Mouse (Mus musculus) T-helper 1 cell (primary cell): ENCODE measurements at regions not wholly inside any gene's neighbourhood (a gene's known extent, or its start where the extent isn't known, plus 50 kb on each side); places are given as distances from the start of the nearest gene placed in this dataset.

ENCODE experiments used
- in situ Hi-C: fragments of 300-600 bp; cut with MboI, MseI; formaldehyde crosslinking; loops from one replicate; pipeline ENCODE4 v1.15.1; 2025; ENCODE audit warnings: high pct_unique_total_duplicates

DNA sequence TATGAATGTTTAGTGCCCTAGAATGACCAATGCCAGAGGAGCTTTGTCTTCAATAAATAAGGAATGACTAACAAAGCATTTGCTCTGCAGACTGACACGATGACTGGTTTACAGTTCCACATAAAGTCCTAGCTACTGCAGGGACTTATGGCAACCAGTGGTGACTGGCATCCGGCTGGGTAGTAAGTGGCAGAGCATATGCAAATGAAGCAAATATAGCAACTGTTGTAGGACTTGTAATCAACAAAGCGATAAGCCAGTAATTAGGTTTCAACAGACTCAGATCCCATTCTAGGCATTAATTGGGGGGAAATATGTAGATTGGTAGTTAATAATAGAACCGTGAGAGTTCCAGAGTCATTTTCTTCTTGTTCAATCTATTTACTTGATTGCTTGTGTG is 379.2 kb upstream of the Sptlc3 start:
- in situ Hi-C loops: no loop called here

DNA sequence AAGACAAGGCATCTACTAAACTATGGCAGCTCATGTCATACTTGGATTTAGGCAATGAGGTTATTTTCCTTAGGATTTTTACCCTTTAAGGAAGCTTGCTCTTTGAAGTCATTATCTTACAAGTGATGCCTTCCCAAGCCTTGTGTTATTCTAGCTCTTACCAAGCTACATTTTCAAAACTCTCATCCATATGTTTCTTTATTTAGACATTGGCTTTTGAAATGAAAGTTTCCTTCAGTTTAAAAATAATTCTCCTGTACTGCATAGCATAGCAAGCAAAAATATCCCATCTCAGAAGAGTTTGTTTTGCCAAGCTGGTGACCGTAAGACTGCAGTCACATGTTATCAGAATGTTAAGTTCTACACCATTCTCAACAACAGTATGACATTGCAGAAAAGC is 372.8 kb upstream of the Sptlc3 start:
- in situ Hi-C loops: no loop called here

DNA sequence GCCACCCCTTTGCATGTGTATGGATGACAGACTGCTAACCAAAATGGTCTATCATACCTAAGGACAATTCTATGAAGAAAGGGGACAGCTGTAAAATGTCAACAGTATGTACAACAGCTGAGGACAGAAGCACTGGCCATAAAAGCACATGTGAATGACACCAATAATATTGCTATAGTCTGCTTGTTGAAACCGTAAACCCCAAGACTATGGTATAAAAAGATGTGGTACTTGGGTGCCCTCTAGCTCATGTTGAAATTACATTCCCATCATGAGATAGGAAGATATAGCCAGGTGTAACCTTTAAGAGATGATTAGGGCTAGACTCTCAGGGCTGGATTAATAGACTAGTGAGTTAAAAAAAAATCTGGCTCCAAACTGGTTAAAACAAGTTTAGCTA is 361.6 kb upstream of the Sptlc3 start:
- in situ Hi-C loops: no loop called here

DNA sequence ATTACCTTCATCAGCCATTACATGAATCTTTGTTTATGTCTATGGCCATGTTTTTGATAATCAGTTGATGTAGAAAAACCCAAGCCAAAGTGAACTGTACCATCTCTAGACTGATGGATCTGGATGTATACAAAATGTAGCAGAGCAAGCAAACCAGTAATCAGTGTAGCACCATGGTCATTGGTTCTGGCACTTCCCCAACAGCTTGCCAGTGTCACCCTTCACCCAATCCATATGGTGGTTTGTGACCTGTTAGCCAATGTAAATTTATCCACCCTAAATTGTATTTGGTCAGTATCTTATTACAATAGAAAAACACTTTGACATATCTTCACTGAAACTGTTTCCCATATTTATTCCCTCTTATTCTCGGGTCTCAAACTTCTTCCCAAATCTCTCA is 346.7 kb upstream of the Sptlc3 start:
- in situ Hi-C loops: no loop called here

DNA sequence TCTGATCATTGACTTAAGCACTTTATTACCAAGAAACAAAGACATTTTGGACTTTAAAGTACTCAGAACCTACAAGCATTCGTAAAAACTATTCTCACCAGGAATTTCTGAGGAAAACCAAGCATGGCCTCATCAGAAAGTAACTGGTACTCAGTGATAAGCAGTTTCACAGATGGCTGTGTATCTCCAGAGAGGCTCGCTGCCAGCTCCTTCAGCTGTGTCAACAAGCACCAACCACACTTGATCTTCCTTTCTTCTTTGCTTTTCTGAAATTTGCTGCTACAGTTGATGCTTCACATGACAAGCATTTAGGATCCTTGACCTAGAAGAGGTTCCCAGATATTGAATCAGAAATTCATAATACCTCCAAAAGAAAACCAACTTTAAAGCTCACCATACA is 314.1 kb upstream of the Sptlc3 start:
- in situ Hi-C loops: no loop called here

DNA sequence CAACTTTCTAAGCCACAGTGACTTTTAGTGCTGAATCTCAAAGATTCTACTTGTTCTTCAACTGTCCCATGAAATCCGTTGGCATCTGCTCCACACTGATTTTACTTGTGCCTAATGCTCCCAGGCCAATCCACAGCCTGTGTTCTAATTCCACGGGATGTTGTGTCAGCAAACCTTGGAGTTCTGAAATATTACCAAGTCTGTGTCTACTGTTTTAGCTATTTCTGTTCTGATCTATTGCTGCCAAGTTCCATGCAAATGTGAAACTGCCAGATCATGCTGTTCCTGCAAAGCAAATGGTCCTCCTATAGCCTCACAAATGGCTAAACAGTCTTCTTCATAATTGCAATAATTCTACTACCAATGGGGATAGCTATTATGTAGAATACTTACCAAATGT is 295.4 kb upstream of the Sptlc3 start:
- in situ Hi-C loops: no loop called here

DNA sequence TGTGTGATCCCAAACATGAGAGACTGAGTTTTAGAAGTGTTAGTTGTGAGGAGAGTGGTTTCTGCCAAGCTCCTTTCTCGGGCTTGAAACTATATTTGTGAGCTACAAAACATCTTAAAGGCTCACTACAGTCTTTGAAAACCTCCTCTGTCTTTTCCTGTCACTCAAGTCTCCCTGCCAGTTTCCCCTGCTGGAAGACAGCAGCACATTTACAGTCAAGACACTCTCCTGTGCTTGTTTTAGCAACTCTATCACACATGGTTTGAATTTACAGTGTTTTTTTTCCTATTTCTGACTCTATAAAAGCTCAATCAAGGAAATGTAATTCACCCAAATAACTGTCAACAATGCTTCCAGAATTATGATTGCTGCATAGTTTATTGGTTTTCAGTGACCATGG is 286.1 kb upstream of the Sptlc3 start:
- in situ Hi-C loops: no loop called here

DNA sequence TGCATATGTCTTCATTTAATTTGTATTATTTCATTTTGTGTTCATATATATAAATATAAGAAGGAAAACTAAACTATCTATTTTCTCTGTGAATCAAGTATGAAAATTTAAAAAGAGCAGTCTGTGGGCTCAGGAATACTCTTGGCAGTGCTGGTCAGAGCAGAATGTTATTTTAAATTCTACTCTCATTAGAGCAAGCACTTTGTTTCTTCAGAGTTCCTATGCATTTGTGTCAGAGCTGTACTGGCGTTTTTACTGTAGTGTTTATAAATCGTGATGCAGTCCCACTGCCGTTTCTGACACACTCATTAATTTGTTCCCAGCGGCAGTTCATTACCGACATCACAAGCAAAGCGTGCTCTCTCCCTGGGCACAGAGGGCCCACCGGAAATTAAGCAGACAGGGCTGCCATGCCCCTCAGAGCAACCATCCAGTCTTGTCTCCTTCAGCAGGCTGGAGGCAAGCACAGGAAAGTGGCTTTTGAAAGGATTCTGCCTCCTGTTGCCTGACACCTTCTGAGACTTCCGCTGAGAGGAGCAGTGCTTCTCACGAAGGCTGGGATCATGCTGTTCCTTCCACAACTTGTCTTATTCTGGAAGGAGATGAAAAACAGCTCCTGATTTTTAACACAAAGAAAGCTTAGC is 272.8 kb upstream of the Sptlc3 start:
- in situ Hi-C loops: no loop called here

DNA sequence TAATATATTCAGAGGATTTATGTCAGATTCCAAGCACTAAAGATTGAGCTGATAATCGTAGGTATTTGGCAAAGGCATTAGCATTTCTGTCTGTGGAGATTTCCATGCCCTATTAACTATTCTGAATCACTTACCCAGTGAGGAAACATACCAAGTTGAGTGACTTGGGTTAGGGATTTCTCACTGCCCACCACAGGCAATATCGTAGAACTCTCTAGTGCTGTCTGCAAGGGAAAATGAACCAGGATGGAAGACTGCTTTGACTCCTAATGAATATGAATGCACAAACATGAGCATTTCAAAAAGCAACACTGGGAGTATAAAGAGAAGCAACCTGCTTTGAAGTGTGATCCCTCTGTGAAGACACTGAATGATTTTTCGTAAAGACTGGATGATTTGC is 263.3 kb upstream of the Sptlc3 start:
- in situ Hi-C loops: no loop called here

DNA sequence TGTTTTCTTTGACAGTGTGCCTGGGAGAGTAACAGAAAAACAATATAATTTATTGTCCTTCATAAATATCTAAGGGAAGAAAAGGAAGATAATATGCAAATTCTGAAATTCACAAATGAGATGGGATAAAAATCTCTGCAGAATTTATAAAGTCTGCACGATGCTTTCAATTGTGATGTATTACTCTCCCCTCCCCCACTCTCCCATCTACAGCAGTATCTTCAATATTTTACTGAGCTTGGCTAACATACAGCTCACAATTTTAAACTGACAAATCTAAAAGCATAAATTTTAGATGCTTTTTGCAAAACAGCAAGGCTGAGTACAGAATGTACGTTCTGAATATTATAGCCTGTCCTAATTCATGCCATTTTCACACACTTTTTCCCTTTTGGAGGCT is 243.6 kb upstream of the Sptlc3 start:
- in situ Hi-C loops: no loop called here

DNA sequence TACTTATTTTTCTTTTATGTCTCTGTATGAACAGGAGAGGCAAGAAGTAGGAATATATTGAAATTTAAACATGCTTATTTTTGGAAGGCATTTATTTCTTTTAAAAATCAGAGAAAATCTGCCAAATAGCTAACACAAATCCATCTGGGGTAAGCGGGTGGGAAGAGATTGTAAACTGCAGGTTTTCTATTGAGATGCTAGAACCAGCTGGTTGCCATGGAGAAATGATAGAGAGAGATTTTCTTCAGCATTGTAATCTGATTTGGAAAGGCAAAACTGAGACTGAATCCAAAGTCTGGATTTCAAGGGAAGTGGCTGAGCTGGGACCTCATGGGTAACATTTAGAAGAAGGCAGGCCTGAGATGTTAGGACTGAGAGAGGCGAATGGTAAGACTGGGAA is 226.6 kb upstream of the Sptlc3 start:
- in situ Hi-C loops: no loop called here

DNA sequence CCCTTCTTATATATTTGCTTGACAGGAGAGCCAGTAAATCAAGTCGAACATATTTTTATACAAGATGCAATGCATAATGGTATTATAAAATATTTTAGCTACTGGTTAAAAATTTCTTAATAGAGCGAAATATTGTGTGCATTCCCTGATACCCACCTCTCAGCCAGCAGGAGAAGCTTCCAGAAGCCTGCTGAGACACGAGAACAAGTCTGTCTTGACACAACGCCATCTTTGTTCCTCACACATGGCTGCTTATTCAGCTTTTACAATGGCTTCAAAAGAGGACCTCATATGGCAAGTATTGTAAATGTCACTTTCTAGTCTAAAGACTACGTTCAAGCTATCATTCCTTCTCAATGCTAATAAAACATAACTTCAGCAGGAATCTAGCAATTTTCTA is 217.1 kb upstream of the Sptlc3 start:
- in situ Hi-C loops: no loop called here

DNA sequence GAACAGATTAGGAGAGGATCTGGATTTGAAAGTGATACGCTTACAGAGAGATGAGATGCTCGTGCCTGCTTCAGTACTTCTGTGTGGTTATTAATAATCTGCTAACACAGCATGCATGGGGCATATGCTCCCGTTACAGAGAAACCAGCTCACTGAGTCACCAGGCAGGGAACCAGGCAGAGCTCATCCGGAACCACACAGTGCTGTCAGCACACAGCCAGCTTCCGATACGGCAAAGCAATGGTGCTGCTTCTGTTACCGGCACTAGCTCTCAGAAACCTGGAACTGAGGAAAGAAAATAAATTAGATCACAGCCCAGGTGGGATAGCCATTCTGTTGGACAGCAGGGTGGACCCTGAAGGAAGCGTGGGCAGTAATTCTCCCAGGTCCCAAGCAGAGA is 216.1 kb upstream of the Sptlc3 start:
- in situ Hi-C loops: no loop called here

DNA sequence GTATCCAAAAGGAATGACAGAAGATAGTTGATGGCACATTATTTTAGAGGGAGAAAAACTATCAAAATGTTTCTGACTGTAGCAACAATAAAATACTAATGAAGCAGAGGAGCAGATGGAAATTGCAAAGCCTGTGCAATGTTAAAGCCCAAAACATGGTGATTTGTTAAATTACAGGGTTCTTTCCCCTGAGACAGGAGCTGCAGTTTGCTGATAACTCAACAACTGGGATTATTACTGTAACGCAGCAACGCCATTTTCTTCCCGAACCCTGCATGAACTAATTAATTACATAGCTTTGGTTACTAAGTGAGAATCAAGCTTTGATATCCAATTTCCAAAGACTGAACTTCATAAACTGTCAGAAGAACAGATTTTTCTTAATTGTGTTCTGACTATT is 212.7 kb upstream of the Sptlc3 start:
- in situ Hi-C loops: no loop called here

DNA sequence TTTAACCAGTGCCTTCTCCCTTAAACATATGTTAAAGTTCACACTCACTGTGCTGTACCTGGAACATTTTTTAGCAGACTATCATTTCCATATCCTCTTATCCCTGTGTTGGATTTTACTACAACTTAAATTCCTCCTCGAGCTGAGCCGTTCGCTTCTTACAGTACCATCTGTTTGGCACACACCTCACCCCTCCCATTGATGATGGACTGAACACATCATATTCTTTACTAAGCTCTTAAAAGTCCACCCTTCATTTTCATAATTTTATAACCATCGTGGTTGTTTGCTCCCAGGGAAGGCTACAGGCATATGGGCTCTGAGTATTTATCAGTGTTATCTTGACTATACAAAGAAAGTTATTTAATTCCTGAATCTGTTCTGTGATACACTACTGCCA is 209.4 kb upstream of the Sptlc3 start:
- in situ Hi-C loops: no loop called here

DNA sequence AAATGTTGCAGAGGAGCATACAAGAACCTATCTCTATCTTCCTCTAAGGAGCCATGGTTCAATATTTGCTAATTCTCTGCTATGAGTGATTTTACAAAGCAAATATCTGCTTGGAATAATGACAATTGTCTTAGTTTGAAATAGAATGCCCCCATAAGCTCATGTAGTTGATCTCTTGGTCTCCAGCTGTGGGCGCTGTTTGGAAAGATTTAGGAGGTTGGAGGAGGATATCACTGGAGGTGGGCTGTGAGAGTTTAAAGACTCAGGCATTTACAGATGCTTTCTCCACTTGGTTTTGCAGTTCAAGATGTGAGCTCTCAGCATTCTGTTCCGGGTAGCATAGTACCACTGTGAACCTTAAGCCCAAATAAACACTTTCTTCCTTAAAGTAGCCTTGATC is 207.3 kb upstream of the Sptlc3 start:
- in situ Hi-C loops: no loop called here

DNA sequence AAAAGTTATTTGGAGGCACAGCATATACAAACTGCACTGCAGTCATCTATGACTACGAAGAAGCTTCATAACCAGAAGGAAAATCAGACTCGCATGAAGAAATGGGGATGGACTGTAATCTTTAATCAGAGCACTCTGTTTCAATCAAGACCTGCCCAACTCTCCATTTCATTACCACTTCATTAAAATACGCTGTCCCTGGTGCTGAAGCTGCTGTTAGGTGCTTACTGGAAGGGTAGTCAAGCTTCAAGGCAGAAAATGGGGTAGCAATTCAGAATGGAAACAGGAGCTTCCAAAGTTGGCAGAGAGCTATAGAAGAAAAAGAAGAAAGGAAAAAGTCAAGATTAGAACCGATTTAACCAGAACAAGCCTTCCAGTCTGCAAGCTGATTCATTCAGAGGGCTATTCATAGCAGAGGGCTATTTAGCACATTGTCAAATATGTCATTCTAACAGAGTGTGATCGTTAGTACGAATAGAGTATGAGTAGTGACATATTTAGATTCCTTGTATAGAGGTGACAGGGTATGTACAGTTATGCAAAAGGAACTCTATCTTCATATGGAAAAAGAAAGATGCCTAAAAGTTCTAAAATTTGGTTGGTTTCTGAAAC is 195.1 kb upstream of the Sptlc3 start:
- in situ Hi-C loops: no loop called here

DNA sequence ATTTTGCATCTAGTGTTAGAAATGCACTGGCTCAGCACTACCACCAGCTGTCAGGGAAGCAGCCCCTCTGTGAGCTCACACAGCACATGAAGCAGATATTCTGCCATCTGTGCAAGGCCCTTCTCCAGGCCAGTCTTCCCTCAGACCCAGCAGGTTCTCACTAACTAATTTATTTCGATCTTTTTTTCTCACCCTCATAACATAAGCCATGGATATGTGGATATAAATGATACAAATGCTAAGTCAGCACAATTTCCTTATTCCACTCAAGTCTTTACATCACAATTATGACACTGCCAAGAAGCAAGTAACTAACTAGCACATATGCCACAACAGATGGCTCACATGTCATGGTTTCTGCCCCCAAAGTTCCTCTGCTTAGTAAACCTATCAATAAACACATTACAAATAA is 182.3 kb upstream of the Sptlc3 start:
- in situ Hi-C loops: no loop called here

DNA sequence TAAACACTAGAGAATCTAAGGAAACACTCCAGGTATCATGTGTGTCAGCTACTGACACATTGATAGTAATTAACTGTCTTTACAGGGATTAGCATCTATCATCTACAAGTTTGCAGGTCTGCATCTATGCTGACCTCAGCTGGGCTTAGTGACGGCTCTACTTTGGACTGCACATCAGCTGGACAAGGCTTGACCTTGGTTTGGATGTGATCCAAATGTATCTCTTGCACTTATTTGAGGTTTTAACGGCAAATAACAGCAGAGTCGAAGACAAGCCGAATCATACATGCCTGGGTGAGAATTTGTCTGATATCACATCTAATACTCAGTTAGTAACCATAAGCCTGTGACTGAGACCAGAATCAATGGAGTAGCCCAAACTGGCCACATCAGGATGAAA is 181.7 kb upstream of the Sptlc3 start:
- in situ Hi-C loops: no loop called here

DNA sequence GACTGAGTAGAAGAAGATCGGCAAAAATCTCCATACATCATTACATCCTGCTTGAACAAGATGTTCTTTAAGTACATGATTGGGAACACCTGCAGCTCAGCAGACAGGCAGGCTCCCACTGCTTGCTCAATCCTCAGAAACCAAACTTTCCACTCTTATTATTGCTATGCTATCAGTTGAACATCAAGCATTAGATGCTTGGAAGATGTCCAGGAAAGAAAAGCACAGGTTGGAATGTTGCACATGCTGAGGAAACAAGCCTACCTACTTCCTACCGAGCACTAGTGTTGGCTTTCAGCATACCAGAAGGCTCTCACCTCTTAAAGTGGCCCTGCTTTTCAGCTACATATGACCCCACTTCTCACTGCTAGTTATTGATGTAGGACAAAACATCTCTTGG is 171.2 kb upstream of the Sptlc3 start:
- in situ Hi-C loops: no loop called here

DNA sequence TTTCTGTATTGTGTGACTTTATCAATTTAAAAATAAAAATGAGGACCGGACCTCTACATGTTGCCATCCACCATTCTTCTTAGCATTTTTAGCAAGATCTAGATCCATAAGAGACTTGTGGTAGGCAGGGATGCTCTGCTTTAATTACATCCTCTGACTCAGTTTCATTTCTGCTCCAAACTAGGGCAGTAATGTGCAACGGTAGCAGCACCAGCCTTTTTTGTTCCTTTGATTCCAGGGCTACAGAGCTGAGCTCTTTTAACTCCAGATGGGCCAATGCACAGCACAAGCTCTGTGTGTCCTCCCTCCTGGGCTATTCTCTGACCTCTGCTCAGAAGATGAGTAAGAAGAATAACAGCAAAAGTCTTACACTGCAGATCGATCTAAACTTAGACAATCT is 168.2 kb upstream of the Sptlc3 start:
- in situ Hi-C loops: no loop called here

DNA sequence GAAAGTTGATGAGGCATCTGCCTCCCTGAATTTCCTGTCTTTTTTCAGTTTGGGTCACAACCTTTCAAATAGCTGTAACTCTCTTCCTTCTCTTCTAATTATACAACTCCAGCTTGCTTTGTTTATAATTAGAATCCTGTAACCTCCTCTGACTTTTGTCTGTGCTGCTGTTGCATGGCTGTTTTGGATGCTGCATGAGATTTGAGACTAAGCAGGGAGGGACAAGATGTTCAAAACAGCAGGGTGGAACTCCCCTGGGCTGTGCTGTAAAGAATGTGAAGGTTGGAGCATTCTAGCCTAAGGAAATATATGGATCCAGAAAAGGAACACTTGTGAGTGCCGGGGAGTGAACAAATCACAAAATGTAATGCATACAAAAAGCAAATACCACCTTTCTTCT is 159.0 kb upstream of the Sptlc3 start:
- in situ Hi-C loops: no loop called here

DNA sequence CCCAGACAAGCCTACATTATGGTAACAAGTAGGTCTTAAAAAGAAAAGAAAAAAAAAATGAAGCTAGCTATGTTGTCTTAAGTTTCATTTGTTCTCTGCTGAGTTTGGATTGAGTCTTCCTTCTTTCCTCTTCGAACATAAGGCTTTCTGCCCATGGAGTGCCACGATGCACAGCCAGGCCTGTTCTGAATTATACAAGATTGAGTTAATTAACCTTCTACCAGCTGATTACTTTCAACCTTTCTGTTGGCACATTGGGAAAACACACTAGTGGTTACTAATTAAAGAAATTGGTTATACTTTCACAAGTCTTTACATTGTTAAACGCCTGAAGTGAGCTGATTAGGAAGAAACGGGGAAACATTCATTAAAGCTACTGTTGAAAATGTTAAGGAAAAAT is 155.5 kb upstream of the Sptlc3 start:
- in situ Hi-C loops: no loop called here
